Mouse (Mus musculus): ENCODE results near the gene Lrba.

The Lrba gene

GRCm38 (mm10) chr3:86224564-86225421 is at the start of gene Lrba:
Gene Lrba (plus strand): TSS chr3:86224680.
- DNase-seq, result peak; percentile 87 to 89

GRCm38 (mm10) chr3:86179714-86180113 is 44.8 kb upstream of the Lrba start:
- DNase-seq, result no peak

GRCm38 (mm10) chr3:86181107-86181506 is 43.4 kb upstream of the Lrba start:
- DNase-seq, result no peak

GRCm38 (mm10) chr3:86184546-86184945 is 39.9 kb upstream of the Lrba start:
- DNase-seq, result no peak

- peak; percentile 32 to 44 for DNase-seq
Observed at GRCm38 (mm10) chr3:86187736-86188389, 36.6 kb upstream of the Lrba start.

- DNase-seq, result no peak
Observed at GRCm38 (mm10) chr3:86195981-86196380, 28.5 kb upstream of the Lrba start.

- DNase-seq, result no peak
Observed at GRCm38 (mm10) chr3:86196471-86196870, 28.0 kb upstream of the Lrba start.

GRCm38 (mm10) chr3:86201645-86202175 is 22.8 kb upstream of the Lrba start:
- no peak for DNase-seq

GRCm38 (mm10) chr3:86202449-86202848 is 22.0 kb upstream of the Lrba start:
- no peak for DNase-seq

- DNase-seq, result peak; percentile 64 to 66
Observed at GRCm38 (mm10) chr3:86204608-86205358, 19.7 kb upstream of the Lrba start.

- DNase-seq, result no peak
Observed at GRCm38 (mm10) chr3:86206556-86206955, 17.9 kb upstream of the Lrba start.

- no peak for DNase-seq
Observed at GRCm38 (mm10) chr3:86210267-86210939, 14.1 kb upstream of the Lrba start.

GRCm38 (mm10) chr3:86210959-86211358 is 13.5 kb upstream of the Lrba start:
- DNase-seq, result no peak

GRCm38 (mm10) chr3:86214248-86214647 is 10.2 kb upstream of the Lrba start:
- no peak for DNase-seq

GRCm38 (mm10) chr3:86223634-86224313 is 706 bp upstream of the Lrba start:
- peak; percentile 96 to 97 for DNase-seq

GRCm38 (mm10) chr3:86224314-86224563 is 241 bp upstream of the Lrba start:
- DNase-seq, result no peak

- no peak for DNase-seq
Observed at GRCm38 (mm10) chr3:86231532-86232086, 7.1 kb downstream of the Lrba start.

GRCm38 (mm10) chr3:86247193-86247592 is 22.7 kb downstream of the Lrba start:
- DNase-seq, result no peak

GRCm38 (mm10) chr3:86251212-86251611 is 26.7 kb downstream of the Lrba start:
- DNase-seq, result no peak

GRCm38 (mm10) chr3:86252588-86252987 is 28.1 kb downstream of the Lrba start:
- no peak for DNase-seq

- peak in 1 of 2 experiments; percentile 12 for DNase-seq
Observed at GRCm38 (mm10) chr3:86253071-86253470, 28.6 kb downstream of the Lrba start.

- DNase-seq, result no peak
Observed at GRCm38 (mm10) chr3:86253791-86254190, 29.3 kb downstream of the Lrba start.
